Mouse (Mus musculus): ENCODE data around the gene Uqcr11. TPM values are rescaled to one million over a fixed set of nuclear protein-coding genes. Genes with fewer than 3 reads are reported as not detected.

Gene Uqcr11
- 2,050 and 2,937 TPM in 2 replicates for polyA plus RNA-seq (2012; rRNA removed)

GRCm38 (mm10) chr10:80406684-80407501 is at the start of gene Uqcr11:
Gene Uqcr11, minus strand, starts transcription at chr10:80406830.

GRCm38 (mm10) chr10:80433513-80434232 is 27.0 kb upstream of the Uqcr11 start, which contains the start of gene Tcf3:
Gene Tcf3, minus strand, starts transcription at chr10:80433647.

GRCm38 (mm10) chr10:80399191-80399972 is 7.2 kb downstream of the Uqcr11 start, which contains the start of gene Mbd3:
Gene Mbd3, minus strand, starts transcription at chr10:80399550.

GRCm38 (mm10) chr10:80387522-80387959 is 19.1 kb downstream of the Uqcr11 start, which contains the start of gene Mex3d:
Gene Mex3d, minus strand, starts transcription at chr10:80387659.

GRCm38 (mm10) chr10:80356001-80356682 is 50.5 kb downstream of the Uqcr11 start, which contains the start of gene Plk5:
Gene Plk5, plus strand, starts transcription at chr10:80356459.

Other genes with a start within 250 kb of the Uqcr11 start
- 98.7 and 100 TPM in 2 replicates for gene Cirbp, start 240.8 kb downstream of the Uqcr11 start, polyA plus RNA-seq (2012; rRNA removed)
- gene 1600002K03Rik, start 233.9 kb downstream of the Uqcr11 start, polyA plus RNA-seq (2012; rRNA removed) = 18.0 and 23.5 TPM in 2 replicates
- 3.4 and 3.6 TPM in 2 replicates for gene Efna2, start 227.3 kb downstream of the Uqcr11 start, polyA plus RNA-seq (2012; rRNA removed)
- 25.4 and 27.3 TPM in 2 replicates for gene Mum1, start 180.4 kb downstream of the Uqcr11 start, polyA plus RNA-seq (2012; rRNA removed)
- gene Ndufs7, start 157.7 kb downstream of the Uqcr11 start, polyA plus RNA-seq (2012; rRNA removed) = 917 and 1,055 TPM in 2 replicates
- 12.4 and 22.1 TPM in 2 replicates for gene Gamt, start 145.8 kb downstream of the Uqcr11 start, polyA plus RNA-seq (2012; rRNA removed)
- gene Dazap1, start 145.3 kb downstream of the Uqcr11 start, polyA plus RNA-seq (2012; rRNA removed) = 79.6 and 86.9 TPM in 2 replicates
- gene Rps15, start 114.4 kb downstream of the Uqcr11 start, polyA plus RNA-seq (2012; rRNA removed) = 1,702 and 2,447 TPM in 2 replicates
- gene Apc2, start 110.9 kb downstream of the Uqcr11 start, polyA plus RNA-seq (2012; rRNA removed) = 1.8 and 2.0 TPM in 2 replicates
- gene 2310011J03Rik, start 86.3 kb downstream of the Uqcr11 start, polyA plus RNA-seq (2012; rRNA removed) = 55.6 and 67.7 TPM in 2 replicates
- 20.6 and 24.0 TPM in 2 replicates for gene Pcsk4, start 77.3 kb downstream of the Uqcr11 start, polyA plus RNA-seq (2012; rRNA removed)
- gene Reep6, start 76.9 kb downstream of the Uqcr11 start, polyA plus RNA-seq (2012; rRNA removed) = 27.3 and 36.0 TPM in 2 replicates
- 27.8 and 29.2 TPM in 2 replicates for gene Adamtsl5, start 58.4 kb downstream of the Uqcr11 start, polyA plus RNA-seq (2012; rRNA removed)
- gene Plk5, start 50.4 kb downstream of the Uqcr11 start, polyA plus RNA-seq (2012; rRNA removed) = 0.38 and 0.71 TPM in 2 replicates
- 23.9 and 24.3 TPM in 2 replicates for gene Mex3d, start 19.2 kb downstream of the Uqcr11 start, polyA plus RNA-seq (2012; rRNA removed)
- gene Mbd3, start 7.3 kb downstream of the Uqcr11 start, polyA plus RNA-seq (2012; rRNA removed) = 112 and 120 TPM in 2 replicates
- gene Tcf3, start 26.8 kb upstream of the Uqcr11 start, polyA plus RNA-seq (2012; rRNA removed) = 84.9 and 86.2 TPM in 2 replicates
- gene Onecut3, start 88.0 kb upstream of the Uqcr11 start, polyA plus RNA-seq (2012; rRNA removed) = 0.02 TPM in 1 of 2 replicates, not detected in the other
- not detected in 2 replicates for gene Atp8b3, start 132.3 kb upstream of the Uqcr11 start, polyA plus RNA-seq (2012; rRNA removed)
- 56.3 and 60.5 TPM in 2 replicates for gene Rexo1, start 154.7 kb upstream of the Uqcr11 start, polyA plus RNA-seq (2012; rRNA removed)
- 32.1 and 34.5 TPM in 2 replicates for gene Klf16, start 170.5 kb upstream of the Uqcr11 start, polyA plus RNA-seq (2012; rRNA removed)
- 328 and 390 TPM in 2 replicates for gene Abhd17a, start 183.5 kb upstream of the Uqcr11 start, polyA plus RNA-seq (2012; rRNA removed)
- gene Scamp4, start 196.0 kb upstream of the Uqcr11 start, polyA plus RNA-seq (2012; rRNA removed) = 145 and 162 TPM in 2 replicates
- 22.0 and 28.5 TPM in 2 replicates for gene Adat3, start 196.1 kb upstream of the Uqcr11 start, polyA plus RNA-seq (2012; rRNA removed)
- gene Gm49322, start 199.2 kb upstream of the Uqcr11 start, polyA plus RNA-seq (2012; rRNA removed) = 3.8 and 4.9 TPM in 2 replicates
- gene Csnk1g2, start 216.0 kb upstream of the Uqcr11 start, polyA plus RNA-seq (2012; rRNA removed) = 326 and 352 TPM in 2 replicates

Measured in colon, adult 2 months (tissue).